Mouse (Mus musculus) CH12.LX (cell line): ENCODE results near the gene Dnm3. TPM values are rescaled to one million over a fixed set of nuclear protein-coding genes. Genes with fewer than 3 reads are reported as not detected.

Experiments
- DNase-seq: peaks from one replicate; pipeline ENCODE4 v3.0.0-alpha.2; 2013; ENCODE audit errors: extremely low read depth
- H3K27ac ChIP-seq: 2 replicates; pipeline ENCODE4 v1.5.1; 2012; ENCODE audit warnings: low read depth, mild to moderate bottlenecking, control low read depth, moderate library complexity; ENCODE audit not compliant: insufficient read depth
- H3K27me3 ChIP-seq: replicated peaks from 2 replicates; pipeline ENCODE3; 2012; ENCODE audit warnings: inconsistent platforms
- H3K36me3 ChIP-seq, 2 experiments: replicated peaks in 1 of 2; 2 replicates each; pipeline versions ENCODE3 to v1.6.1; 2012; ENCODE audit warnings: inconsistent platforms in 1 of 2, low read length in 1 of 2, mild to moderate bottlenecking in 1 of 2, mixed read lengths in 1 of 2, moderate library complexity in 1 of 2; ENCODE audit not compliant: control insufficient read depth in 1 of 2, insufficient read depth in 1 of 2
- H3K4me1 ChIP-seq, 2 experiments: 2 replicates each; pipeline ENCODE4 v1.6.1; 2012; ENCODE audit warnings: inconsistent platforms in 1 of 2, moderate library complexity in 1 of 2; ENCODE audit not compliant: insufficient read depth in 2 of 2, control insufficient read depth in 1 of 2
- H3K4me2 ChIP-seq: 2 replicates; pipeline ENCODE4 v1.6.1; 2012; ENCODE audit warnings: low read depth, mild to moderate bottlenecking, control low read depth; ENCODE audit not compliant: poor library complexity, insufficient read depth, severe bottlenecking
- H3K4me3 ChIP-seq, 3 experiments: fragments of 150-350 bp in 1 of 3; sonication (generic) in 1 of 3; replicated peaks in 1 of 3; 2 replicates each; pipeline versions ENCODE3 to v1.5.1; 2011 to 2012; ENCODE audit warnings: low read depth in 2 of 3, low read length in 2 of 3, mild to moderate bottlenecking in 2 of 3, moderate library complexity in 2 of 3, control low read depth in 1 of 3, improper control_type of control experiment in 1 of 3, inconsistent platforms in 1 of 3, mixed read lengths in 1 of 3; ENCODE audit not compliant: poor library complexity in 1 of 3
- H3K79me2 ChIP-seq: replicated peaks from 2 replicates; pipeline ENCODE4 v1.6.1; 2012; ENCODE audit warnings: mild to moderate bottlenecking, moderate library complexity; ENCODE audit not compliant: control insufficient read depth, poor library complexity, insufficient read depth, severe bottlenecking; ENCODE audit errors: extremely low read depth
- H3K9ac ChIP-seq: 2 replicates; pipeline ENCODE4 v1.6.1; 2012; ENCODE audit warnings: low read depth, mild to moderate bottlenecking, control low read depth, moderate library complexity; ENCODE audit not compliant: insufficient read depth
- H3K9me3 ChIP-seq: replicated peaks from 2 replicates; pipeline ENCODE3; 2012; ENCODE audit warnings: low read length, inconsistent platforms, mixed read lengths
- CHD1 ChIP-seq: IDR thresholded peaks from 2 replicates; pipeline ENCODE4 v1.6.1; 2012; ENCODE audit warnings: low read depth, low read length, improper control_type of control experiment, inconsistent platforms
- CHD2 ChIP-seq: IDR thresholded peaks from 2 replicates; pipeline ENCODE4 v1.6.1; 2011; ENCODE audit warnings: low read length, improper control_type of control experiment
- E2F4 ChIP-seq: IDR thresholded peaks from 2 replicates; pipeline ENCODE4 v1.6.1; 2011; ENCODE audit warnings: low read depth, low read length, improper control_type of control experiment; ENCODE audit not compliant: insufficient replicate concordance
- EP300 ChIP-seq: IDR thresholded peaks from 2 replicates; pipeline ENCODE4 v1.6.1; 2011; ENCODE audit warnings: low read length, improper control_type of control experiment
- GABPA ChIP-seq: IDR thresholded peaks from 2 replicates; pipeline ENCODE4 v1.6.1; 2012; ENCODE audit warnings: low read depth, low read length, improper control_type of control experiment, inconsistent platforms; ENCODE audit not compliant: insufficient replicate concordance
- IRF4 ChIP-seq: IDR thresholded peaks from 2 replicates; pipeline ENCODE4 v1.6.1; 2014; ENCODE audit warnings: low read depth, mild to moderate bottlenecking, inconsistent platforms, low read length, improper control_type of control experiment
- JUN ChIP-seq: IDR thresholded peaks from 2 replicates; pipeline ENCODE4 v1.6.1; 2011; ENCODE audit warnings: low read depth, mild to moderate bottlenecking, low read length, improper control_type of control experiment, moderate library complexity; ENCODE audit not compliant: insufficient read depth
- JUND ChIP-seq: conservative IDR thresholded peaks from 2 replicates; pipeline ENCODE4 v1.6.1; 2011; ENCODE audit warnings: low read depth, low read length, improper control_type of control experiment
- KAT2A ChIP-seq: IDR thresholded peaks from 2 replicates; pipeline ENCODE4 v1.6.1; 2012; ENCODE audit warnings: low read length, improper control_type of control experiment, inconsistent platforms; ENCODE audit not compliant: insufficient replicate concordance
- MAZ ChIP-seq: IDR thresholded peaks from 2 replicates; pipeline ENCODE4 v1.6.1; 2012; ENCODE audit warnings: low read depth, mild to moderate bottlenecking, inconsistent platforms, low read length, improper control_type of control experiment, moderate library complexity
- MEF2A ChIP-seq: IDR thresholded peaks from 2 replicates; pipeline ENCODE4 v1.6.1; 2014; ENCODE audit warnings: low read depth, mild to moderate bottlenecking, inconsistent platforms, low read length, improper control_type of control experiment, borderline replicate concordance
- MXI1 ChIP-seq: IDR thresholded peaks from 2 replicates; pipeline ENCODE4 v1.6.1; 2011; ENCODE audit warnings: mild to moderate bottlenecking, low read depth, low read length, improper control_type of control experiment
- MYC ChIP-seq: IDR thresholded peaks from 2 replicates; pipeline ENCODE4 v1.6.1; 2011; ENCODE audit warnings: low read depth, mild to moderate bottlenecking, improper control_type of control experiment, low read length
- NELFE ChIP-seq: IDR thresholded peaks from 2 replicates; pipeline ENCODE4 v1.6.1; 2011; ENCODE audit warnings: low read depth, low read length, improper control_type of control experiment
- PAX5 ChIP-seq: IDR thresholded peaks from 2 replicates; pipeline ENCODE4 v1.6.1; 2012; ENCODE audit warnings: low read length, inconsistent platforms, mixed read lengths
- POLR2A ChIP-seq: IDR thresholded peaks from 2 replicates; pipeline ENCODE4 v1.6.1; 2011; ENCODE audit warnings: low read depth, mild to moderate bottlenecking, improper control_type of control experiment, low read length
- POLR2AphosphoS2 ChIP-seq: IDR thresholded peaks from 2 replicates; pipeline ENCODE4 v1.6.1; 2011; ENCODE audit warnings: low read depth, low read length, improper control_type of control experiment
- RCOR1 ChIP-seq: conservative IDR thresholded peaks from 2 replicates; pipeline ENCODE4 v1.6.1; 2012; ENCODE audit warnings: low read depth, mild to moderate bottlenecking, inconsistent platforms, low read length, improper control_type of control experiment
- SMC3 ChIP-seq: IDR thresholded peaks from 2 replicates; pipeline ENCODE4 v1.6.1; 2011; ENCODE audit warnings: low read depth, low read length, improper control_type of control experiment
- TCF12 ChIP-seq: IDR thresholded peaks from 2 replicates; pipeline ENCODE4 v1.6.1; 2014; ENCODE audit warnings: low read depth, mild to moderate bottlenecking, inconsistent platforms, low read length, improper control_type of control experiment
- UBTF ChIP-seq: IDR thresholded peaks from 2 replicates; pipeline ENCODE4 v1.6.1; 2012; ENCODE audit warnings: low read depth, mild to moderate bottlenecking, inconsistent platforms, low read length, improper control_type of control experiment, moderate library complexity
- USF1 ChIP-seq: IDR thresholded peaks from 2 replicates; pipeline ENCODE4 v1.6.1; 2014; ENCODE audit warnings: low read depth, mild to moderate bottlenecking, inconsistent platforms, low read length, improper control_type of control experiment
- ZC3H11A ChIP-seq: IDR thresholded peaks from 2 replicates; pipeline ENCODE4 v1.6.1; 2012; ENCODE audit warnings: low read depth, mild to moderate bottlenecking, inconsistent platforms, low read length, improper control_type of control experiment
- ZMIZ1 ChIP-seq: IDR thresholded peaks from 2 replicates; pipeline ENCODE4 v1.6.1; 2012; ENCODE audit warnings: low read depth, mild to moderate bottlenecking, inconsistent platforms, low read length, improper control_type of control experiment
- dilution Hi-C: fragments of 300-500 bp; cut with MboI; formaldehyde crosslinking; loops from 2 replicates; pipeline ENCODE4 v1.14.3; 2020; ENCODE audit warnings: low sequenced_read_pairs; ENCODE audit not compliant: extremely low pct_unique_long_range_greater_than_20kb, extremely low pct_ligation_motif_present
- in situ Hi-C: fragments of 300-500 bp; cut with MboI; formaldehyde crosslinking; loops from 3 replicates; pipeline ENCODE4 v1.14.3; 2019; ENCODE audit warnings: low sequenced_read_pairs, low pct_ligation_motif_present, low pct_unique_long_range_greater_than_20kb, mixed read lengths
- polyA plus RNA-seq: library from polyadenylated mRNA; unstranded; fragments of >175 nt; gene quantifications from 2 replicates; pipeline ENCODE4 v1.2.1, GENCODE M21; 2012; ENCODE audit warnings: low read depth; ENCODE audit not compliant: insufficient read length
- total RNA-seq, 2 experiments: library from RNA; depleted of rRNA; stranded (reverse); fragments of 300-350 nt in 1 of 2; fragments of >200 nt in 1 of 2; gene quantifications; 2 replicates each; pipeline ENCODE4 v1.2.3; 2012 to 2014

Dnm3 gene
- total and polyA plus RNA-seq, 3 experiments, result 3.6 to 9.5 (median 6.9) TPM

GRCm38 (mm10) chr1:162425930-162426478, 51.8 kb downstream of the Dnm3 start:
- dilution Hi-C loops, result no loop called here
- TF ChIP-seq NELFE (no peak), IRF4 (no peak), EP300 (no peak), PAX5 (no peak), E2F4 (no peak)

GRCm38 (mm10) chr1:162422826-162423225, 55.0 kb downstream of the Dnm3 start:
- dilution Hi-C loops, result no loop called here
- H3K27ac ChIP-seq, result no peak overlapping the region
- no peaks in the 10 kb centered on the region for H3K27me3 ChIP-seq
- H3K4me2 ChIP-seq, result no peak overlapping the region
- no peak overlapping the region for H3K9ac ChIP-seq
- no peaks in the 10 kb centered on the region for H3K4me1 ChIP-seq
- in situ Hi-C loops, result no loop called here
- TF ChIP-seq SMC3, result no peak
- no peak for TF ChIP-seq IRF4
- TF ChIP-seq, all 38 proteins: peak for 0
- DNase-seq, result no peak
- H3K9me3 ChIP-seq, result no peaks in the 10 kb centered on the region
- no peaks in the 10 kb centered on the region for H3K79me2 ChIP-seq
- H3K4me3 ChIP-seq, result no peak overlapping the region
- no peaks in the 10 kb centered on the region for H3K36me3 ChIP-seq

More at GRCm38 (mm10) chr1:162425930-162426478, 51.8 kb downstream of the Dnm3 start:
- Histone ChIP-seq H3K4me2 (no peak overlapping the region), H3K4me3 (no peak overlapping the region), H3K79me2 (no peaks in the 10 kb centered on the region), H3K36me3 (no peaks in the 10 kb centered on the region), H3K4me1 (no peaks in the 10 kb centered on the region), H3K9ac (no peak overlapping the region), H3K27ac (no peak overlapping the region), H3K27me3 (no peaks in the 10 kb centered on the region), H3K9me3 (no peaks in the 10 kb centered on the region)
- in situ Hi-C loops, result no loop called here
- DNase-seq, result no peak

GRCm38 (mm10) chr1:162413791-162414190, 64.0 kb downstream of the Dnm3 start:
- TF ChIP-seq POLR2AphosphoS2 (no peak), RCOR1 (no peak), MAZ (no peak), JUND (no peak), MXI1 (no peak), CHD2 (no peak), MEF2A (no peak), ZMIZ1 (no peak), GABPA (no peak), KAT2A (no peak), E2F4 (no peak), MYC (no peak), CHD1 (no peak), IRF4 (no peak), UBTF (no peak), USF1 (no peak), TCF12 (no peak), JUN (no peak), POLR2A (no peak), ZC3H11A (no peak)
- in situ Hi-C loops, result no loop called here
- no peak overlapping the region for H3K4me2 ChIP-seq
- H3K79me2 ChIP-seq, result no peaks in the 10 kb centered on the region
- no peak overlapping the region for H3K4me3 ChIP-seq
- no peaks in the 10 kb centered on the region for H3K36me3 ChIP-seq
- H3K9me3 ChIP-seq, result no peaks in the 10 kb centered on the region
- H3K9ac ChIP-seq, result no peak overlapping the region
- DNase-seq, result no peak
- 0 out of 4 replicates have a peak, but pooled peaks cover 0 to 3% of the 10 kb centered on the region in 2 experiments for H3K4me1 ChIP-seq
- dilution Hi-C loops, result no loop called here
- H3K27me3 ChIP-seq, result no peaks in the 10 kb centered on the region
- H3K27ac ChIP-seq, result no peak overlapping the region
